Mouse (Mus musculus): ENCODE measurements around the gene Sptbn4. TPM values are rescaled to one million over a fixed set of nuclear protein-coding genes. Genes with fewer than 3 reads are reported as not detected.

The Sptbn4 gene
- polyA plus RNA-seq, 1 experiment from 2014 or later: 1.00 TPM

DNA sequence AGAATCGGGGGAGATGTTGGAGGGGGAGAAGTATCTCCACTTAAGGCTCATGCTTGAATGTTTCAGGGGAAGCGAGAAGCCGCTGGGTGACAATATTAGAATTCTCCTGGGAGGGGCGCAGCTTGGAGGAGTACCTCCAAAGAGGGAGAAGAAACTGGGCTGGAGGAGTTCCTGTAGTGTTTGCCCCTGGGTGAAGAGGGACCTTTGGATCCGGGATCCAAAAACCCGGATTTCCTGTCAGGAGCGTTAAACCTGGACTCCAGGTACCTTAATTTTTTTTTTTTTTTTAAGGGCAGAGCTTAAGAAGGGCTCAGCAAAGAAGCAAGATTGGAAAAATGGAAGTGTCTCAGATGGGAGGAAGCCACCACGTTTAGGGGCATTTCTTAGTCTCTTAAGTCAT is 115.6 kb downstream of the Sptbn4 start:
- peak overlapping the region; percentile 79 for H3K4me3 ChIP-seq (ENCODE audit: low read depth, low read length)
- H3K4me2 ChIP-seq (replicated peaks; ENCODE audit: low read depth, low read length): peak overlapping the region; percentile 83
- ATAC-seq (ENCODE audit: insufficient number of reproducible peaks, insufficient read depth, low FRiP score, low read depth): no peak
- H3K9me3 ChIP-seq (ENCODE audit: control insufficient read depth, low read depth, low read length): no peaks in the 10 kb centered on the region
- H3K9ac ChIP-seq (replicated peaks; ENCODE audit: low read depth, low read length): peak overlapping the region; percentile 93
- peak overlapping the region; percentile 98 for H3K27ac ChIP-seq (ENCODE audit: low read length)
- peaks cover 35% of the 10 kb centered on the region for H3K4me1 ChIP-seq (ENCODE audit: control insufficient read depth, insufficient read depth, low read length)
- H3K27me3 ChIP-seq (ENCODE audit: control insufficient read depth, insufficient read depth, low read length): no peaks in the 10 kb centered on the region
- H3K36me3 ChIP-seq (ENCODE audit: control insufficient read depth, insufficient read depth, low read length): peaks cover 17% of the 10 kb centered on the region; the same call in 1 of the 2 replicates
- WGBS: 2% methylated on average over 8 of the region's 8 CpGs

DNA sequence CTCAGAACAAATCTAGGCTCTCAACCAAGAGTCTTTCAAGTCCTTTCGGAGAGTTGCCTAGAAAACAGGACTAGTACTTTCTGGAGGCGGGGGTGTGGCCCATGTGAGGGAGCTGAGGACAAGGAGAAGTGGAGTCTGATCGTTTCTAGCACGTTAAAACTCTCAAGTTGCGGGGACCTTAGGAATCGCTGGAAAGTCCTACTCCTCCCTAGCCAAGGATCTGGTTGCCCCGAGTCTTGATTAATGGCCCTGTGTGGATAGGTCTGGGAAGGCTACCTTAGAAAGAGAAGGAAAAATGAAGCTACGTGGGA is 116.0 kb downstream of the Sptbn4 start:
- Histone ChIP-seq H3K4me1 (ENCODE audit: control insufficient read depth, insufficient read depth, low read length) (peaks cover 36% of the 10 kb centered on the region), H3K36me3 (ENCODE audit: control insufficient read depth, insufficient read depth, low read length) (peaks cover 19% of the 10 kb centered on the region; the same call in 1 of the 2 replicates), H3K27ac (ENCODE audit: low read length) (peak overlapping the region; percentile 98), H3K9ac (replicated peaks; ENCODE audit: low read depth, low read length) (peak overlapping the region; percentile 93; the same call in 1 of the 2 replicates), H3K9me3 (ENCODE audit: control insufficient read depth, low read depth, low read length) (no peaks in the 10 kb centered on the region), H3K4me3 (ENCODE audit: low read depth, low read length) (peak overlapping the region; percentile 79), H3K4me2 (replicated peaks; ENCODE audit: low read depth, low read length) (peak overlapping the region; percentile 83), H3K27me3 (ENCODE audit: control insufficient read depth, insufficient read depth, low read length) (no peaks in the 10 kb centered on the region)
- WGBS: 2% methylated on average over 8 of the region's 8 CpGs
- no peak; the same call in 1 of the 2 replicates for ATAC-seq (ENCODE audit: insufficient number of reproducible peaks, insufficient read depth, low FRiP score, low read depth)

DNA sequence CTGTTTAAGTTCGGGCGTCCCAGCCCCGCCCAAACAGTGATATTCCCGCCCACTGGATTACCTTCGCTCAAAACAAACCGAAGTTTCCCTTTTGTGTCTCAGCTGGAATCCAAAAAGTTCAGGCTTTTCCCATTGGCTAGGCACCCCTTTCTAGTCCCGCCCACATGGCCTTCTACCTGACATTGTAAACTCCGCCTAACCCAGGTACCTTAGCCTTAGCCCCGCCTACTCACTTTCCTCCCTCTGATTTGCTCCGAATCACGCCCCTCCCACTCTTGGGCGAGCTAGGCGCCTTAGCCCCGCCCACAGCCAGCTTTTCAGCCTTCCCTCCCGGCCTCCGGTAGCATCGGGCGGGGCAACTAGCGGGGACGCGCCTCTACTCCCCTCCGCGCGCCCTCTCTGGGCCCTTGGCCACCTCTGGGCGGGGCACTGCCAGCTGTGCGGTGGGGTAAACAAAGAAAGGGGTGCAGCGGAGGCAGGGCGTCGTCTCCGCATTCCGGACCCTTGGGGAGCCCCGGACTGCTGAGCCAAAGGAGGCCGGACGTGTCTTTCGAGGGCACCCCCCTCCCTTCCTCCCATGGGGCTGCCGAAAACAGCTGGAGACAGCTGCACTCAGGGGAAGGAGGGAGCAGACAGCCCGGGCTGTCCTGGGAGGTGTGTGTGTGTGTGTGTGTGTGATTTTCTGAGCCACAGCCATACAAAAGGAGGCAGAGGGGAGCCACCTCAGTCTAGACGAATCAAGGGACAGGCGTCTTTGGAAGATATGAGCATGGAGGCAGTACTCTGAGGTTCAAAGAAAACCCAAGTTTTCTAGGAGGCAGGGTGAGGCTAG is 116.6 kb downstream of the Sptbn4 start:
- no peaks in the 10 kb centered on the region for H3K9me3 ChIP-seq (ENCODE audit: control insufficient read depth, low read depth, low read length)
- H3K4me2 ChIP-seq (replicated peaks; ENCODE audit: low read depth, low read length): peak overlapping the region; percentile 83
- H3K27ac ChIP-seq (ENCODE audit: low read length): peak overlapping the region; percentile 98
- peak; percentile 70 for ATAC-seq (ENCODE audit: insufficient number of reproducible peaks, insufficient read depth, low FRiP score, low read depth)
- peaks cover 24% of the 10 kb centered on the region; the same call in 1 of the 2 replicates for H3K36me3 ChIP-seq (ENCODE audit: control insufficient read depth, insufficient read depth, low read length)
- H3K4me1 ChIP-seq (ENCODE audit: control insufficient read depth, insufficient read depth, low read length): peaks cover 40% of the 10 kb centered on the region
- WGBS: 1% methylated on average over 39 of the region's 39 CpGs
- 0 out of 2 replicates have a peak, but pooled peaks cover 4% of the 10 kb centered on the region for H3K27me3 ChIP-seq (ENCODE audit: control insufficient read depth, insufficient read depth, low read length)
- H3K4me3 ChIP-seq (ENCODE audit: low read depth, low read length): peak overlapping the region; percentile 79
- H3K9ac ChIP-seq (replicated peaks; ENCODE audit: low read depth, low read length): peak overlapping the region; percentile 93; the same call in 1 of the 2 replicates

DNA sequence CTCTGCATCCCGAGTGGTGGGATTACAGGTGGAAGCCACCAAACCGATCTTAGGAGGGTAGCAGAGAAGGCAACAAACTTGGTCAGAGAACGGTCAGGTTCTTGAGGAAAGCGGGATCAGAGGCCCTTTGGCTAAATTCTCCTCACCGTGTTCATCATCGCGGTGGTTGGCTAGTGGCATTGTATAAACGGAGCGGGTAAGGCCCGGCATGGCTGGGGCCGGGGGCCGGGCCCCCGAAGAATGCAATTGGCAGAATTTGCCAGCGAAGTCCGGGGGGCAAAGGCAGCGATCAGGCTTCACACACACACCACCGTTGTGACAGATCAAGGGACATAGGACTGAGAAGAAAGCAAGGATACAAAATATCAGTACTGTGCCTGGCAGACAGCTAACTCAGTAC is 117.5 kb downstream of the Sptbn4 start:
- H3K9me3 ChIP-seq (ENCODE audit: control insufficient read depth, low read depth, low read length): no peaks in the 10 kb centered on the region
- 0 out of 2 replicates have a peak, but pooled peaks cover 4% of the 10 kb centered on the region for H3K27me3 ChIP-seq (ENCODE audit: control insufficient read depth, insufficient read depth, low read length)
- no peak overlapping the region for H3K9ac ChIP-seq (replicated peaks; ENCODE audit: low read depth, low read length)
- WGBS: 31% methylated on average over 17 of the region's 17 CpGs
- H3K36me3 ChIP-seq (ENCODE audit: control insufficient read depth, insufficient read depth, low read length): peaks cover 25% of the 10 kb centered on the region; the same call in 1 of the 2 replicates
- peaks cover 43% of the 10 kb centered on the region for H3K4me1 ChIP-seq (ENCODE audit: control insufficient read depth, insufficient read depth, low read length)
- no peak for ATAC-seq (ENCODE audit: insufficient number of reproducible peaks, insufficient read depth, low FRiP score, low read depth)
- peak overlapping the region; percentile 98; the same call in 1 of the 2 replicates for H3K27ac ChIP-seq (ENCODE audit: low read length)
- peak overlapping the region; percentile 83 for H3K4me2 ChIP-seq (replicated peaks; ENCODE audit: low read depth, low read length)
- H3K4me3 ChIP-seq (ENCODE audit: low read depth, low read length): peak overlapping the region; percentile 79

DNA sequence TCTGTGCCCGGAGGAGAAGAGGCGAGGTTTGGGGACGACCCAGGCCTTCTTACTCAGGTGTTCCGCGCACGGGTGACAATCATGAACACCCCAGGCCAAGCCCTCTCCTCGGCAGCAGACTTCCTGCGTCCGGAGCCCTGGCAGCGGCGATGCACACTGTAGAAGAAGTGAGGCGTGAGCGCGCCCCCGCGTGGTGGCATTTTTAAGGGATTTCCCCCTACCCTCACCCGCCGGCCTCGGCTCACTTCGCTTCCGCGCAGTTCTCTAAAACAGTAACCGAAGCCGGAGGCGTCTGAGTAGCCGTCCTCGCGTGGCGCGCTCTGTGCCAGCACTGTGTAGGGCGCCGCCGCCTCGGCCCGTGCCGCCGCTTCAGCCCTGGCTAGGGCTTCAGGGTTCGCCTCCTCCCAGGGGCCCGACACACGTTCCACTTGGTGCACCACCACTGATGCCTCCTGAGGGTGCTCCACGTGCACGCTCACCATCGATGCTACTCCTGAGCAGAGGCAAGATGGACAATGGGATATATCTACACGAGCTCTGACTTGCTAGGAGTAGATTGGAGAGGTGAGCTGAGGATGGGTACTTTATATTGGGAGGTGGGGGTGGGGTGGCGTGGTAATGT is 118.0 kb downstream of the Sptbn4 start:
- no peak for ATAC-seq (ENCODE audit: insufficient number of reproducible peaks, insufficient read depth, low FRiP score, low read depth)
- WGBS: 8% methylated on average over 45 of the region's 45 CpGs
- 0 out of 2 replicates have a peak overlapping the region, but pooled peaks have one; percentile 0 for H3K4me3 ChIP-seq (ENCODE audit: low read depth, low read length)
- H3K27ac ChIP-seq (ENCODE audit: low read length): peak overlapping the region; percentile 50; the same call in 1 of the 2 replicates
- H3K36me3 ChIP-seq (ENCODE audit: control insufficient read depth, insufficient read depth, low read length): peaks cover 29% of the 10 kb centered on the region
- H3K27me3 ChIP-seq (ENCODE audit: control insufficient read depth, insufficient read depth, low read length): 0 out of 2 replicates have a peak, but pooled peaks cover 4% of the 10 kb centered on the region
- no peaks in the 10 kb centered on the region for H3K9me3 ChIP-seq (ENCODE audit: control insufficient read depth, low read depth, low read length)
- H3K9ac ChIP-seq (replicated peaks; ENCODE audit: low read depth, low read length): no peak overlapping the region
- H3K4me1 ChIP-seq (ENCODE audit: control insufficient read depth, insufficient read depth, low read length): peaks cover 38% of the 10 kb centered on the region
- peak overlapping the region; percentile 83 for H3K4me2 ChIP-seq (replicated peaks; ENCODE audit: low read depth, low read length)

DNA sequence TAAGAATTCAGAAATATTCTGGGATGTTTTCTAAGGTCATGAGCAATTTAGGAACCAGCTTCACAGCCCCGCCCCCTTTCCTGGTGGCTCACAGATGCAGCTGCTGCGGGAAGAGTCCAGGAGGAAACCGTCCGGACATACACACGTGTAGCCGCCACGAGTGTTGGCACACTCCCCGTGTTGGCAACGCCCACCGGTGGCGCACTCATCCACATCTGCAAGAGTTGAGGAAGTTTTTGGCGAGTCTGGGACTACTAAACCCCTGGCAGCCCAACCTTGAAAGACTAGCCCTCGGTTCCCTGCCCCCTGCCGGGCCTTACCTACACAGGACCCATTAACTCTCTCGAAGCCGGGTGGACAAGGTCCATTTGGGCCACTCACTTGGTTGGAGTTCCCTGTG is 118.8 kb downstream of the Sptbn4 start:
- H3K27ac ChIP-seq (ENCODE audit: low read length): no peak overlapping the region
- WGBS: 47% methylated on average over 16 of the region's 16 CpGs
- H3K27me3 ChIP-seq (ENCODE audit: control insufficient read depth, insufficient read depth, low read length): 0 out of 2 replicates have a peak, but pooled peaks cover 4% of the 10 kb centered on the region
- ATAC-seq (ENCODE audit: insufficient number of reproducible peaks, insufficient read depth, low FRiP score, low read depth): no peak
- no peak overlapping the region for H3K9ac ChIP-seq (replicated peaks; ENCODE audit: low read depth, low read length)
- no peak overlapping the region for H3K4me2 ChIP-seq (replicated peaks; ENCODE audit: low read depth, low read length)
- H3K4me3 ChIP-seq (ENCODE audit: low read depth, low read length): no peak overlapping the region
- no peaks in the 10 kb centered on the region for H3K9me3 ChIP-seq (ENCODE audit: control insufficient read depth, low read depth, low read length)
- H3K36me3 ChIP-seq (ENCODE audit: control insufficient read depth, insufficient read depth, low read length): peaks cover 37% of the 10 kb centered on the region
- peaks cover 30% of the 10 kb centered on the region for H3K4me1 ChIP-seq (ENCODE audit: control insufficient read depth, insufficient read depth, low read length)

DNA sequence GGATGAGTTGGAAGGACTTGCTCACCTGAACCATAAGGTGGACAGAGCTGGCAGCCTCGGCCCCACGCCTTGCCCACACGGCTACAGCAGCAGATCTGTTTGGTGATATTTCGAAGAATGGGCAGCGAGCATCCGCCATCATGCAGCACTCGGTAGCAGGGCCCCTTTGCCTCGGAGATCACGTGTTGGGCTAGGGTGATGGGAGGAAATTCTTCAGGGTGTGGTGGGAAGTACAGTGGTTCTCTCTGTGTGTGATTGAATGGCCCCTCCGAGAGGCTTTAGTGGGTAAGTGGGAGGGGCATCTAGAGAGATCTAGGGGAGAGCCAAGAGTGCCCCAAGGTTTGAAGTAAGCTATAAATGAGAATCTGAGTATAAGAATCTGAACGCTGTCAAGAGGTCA is 119.3 kb downstream of the Sptbn4 start:
- no peaks in the 10 kb centered on the region for H3K9me3 ChIP-seq (ENCODE audit: control insufficient read depth, low read depth, low read length)
- peaks cover 29% of the 10 kb centered on the region for H3K4me1 ChIP-seq (ENCODE audit: control insufficient read depth, insufficient read depth, low read length)
- H3K36me3 ChIP-seq (ENCODE audit: control insufficient read depth, insufficient read depth, low read length): peaks cover 40% of the 10 kb centered on the region
- no peak overlapping the region for H3K4me2 ChIP-seq (replicated peaks; ENCODE audit: low read depth, low read length)
- H3K4me3 ChIP-seq (ENCODE audit: low read depth, low read length): no peak overlapping the region
- no peak overlapping the region for H3K9ac ChIP-seq (replicated peaks; ENCODE audit: low read depth, low read length)
- WGBS: 87% methylated on average over 11 of the region's 11 CpGs
- H3K27me3 ChIP-seq (ENCODE audit: control insufficient read depth, insufficient read depth, low read length): 0 out of 2 replicates have a peak, but pooled peaks cover 4% of the 10 kb centered on the region
- no peak overlapping the region for H3K27ac ChIP-seq (ENCODE audit: low read length)
- no peak for ATAC-seq (ENCODE audit: insufficient number of reproducible peaks, insufficient read depth, low FRiP score, low read depth)

DNA sequence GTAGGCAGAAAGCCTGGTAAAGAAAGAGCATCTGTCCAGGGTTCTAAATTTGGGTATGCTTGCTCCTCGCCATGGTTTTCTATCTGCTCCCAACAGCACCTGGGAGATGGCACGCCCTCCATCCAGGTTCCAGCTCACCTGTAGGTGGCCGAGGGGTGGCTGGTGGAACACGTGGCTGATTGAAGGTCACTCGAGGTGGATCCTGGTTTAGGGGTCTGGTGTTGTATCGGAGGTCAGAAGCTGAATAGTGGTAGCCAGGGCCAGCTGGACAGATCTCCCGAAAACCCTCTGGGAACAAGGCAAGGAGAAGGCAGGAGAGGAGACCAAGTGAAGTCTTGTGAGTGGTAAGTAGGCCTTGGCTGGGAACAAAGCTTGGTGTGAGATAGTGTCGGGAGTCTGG is 120.0 kb downstream of the Sptbn4 start:
- Histone ChIP-seq H3K27me3 (ENCODE audit: control insufficient read depth, insufficient read depth, low read length) (0 out of 2 replicates have a peak, but pooled peaks cover 4% of the 10 kb centered on the region), H3K36me3 (ENCODE audit: control insufficient read depth, insufficient read depth, low read length) (peaks cover 40% of the 10 kb centered on the region), H3K9ac (replicated peaks; ENCODE audit: low read depth, low read length) (no peak overlapping the region), H3K9me3 (ENCODE audit: control insufficient read depth, low read depth, low read length) (no peaks in the 10 kb centered on the region), H3K4me2 (replicated peaks; ENCODE audit: low read depth, low read length) (no peak overlapping the region), H3K4me3 (ENCODE audit: low read depth, low read length) (no peak overlapping the region), H3K4me1 (ENCODE audit: control insufficient read depth, insufficient read depth, low read length) (peaks cover 28% of the 10 kb centered on the region), H3K27ac (ENCODE audit: low read length) (no peak overlapping the region)
- 92% methylated on average over 8 of the region's 8 CpGs for WGBS
- no peak for ATAC-seq (ENCODE audit: insufficient number of reproducible peaks, insufficient read depth, low FRiP score, low read depth)
